In the genomic region with DNA sequence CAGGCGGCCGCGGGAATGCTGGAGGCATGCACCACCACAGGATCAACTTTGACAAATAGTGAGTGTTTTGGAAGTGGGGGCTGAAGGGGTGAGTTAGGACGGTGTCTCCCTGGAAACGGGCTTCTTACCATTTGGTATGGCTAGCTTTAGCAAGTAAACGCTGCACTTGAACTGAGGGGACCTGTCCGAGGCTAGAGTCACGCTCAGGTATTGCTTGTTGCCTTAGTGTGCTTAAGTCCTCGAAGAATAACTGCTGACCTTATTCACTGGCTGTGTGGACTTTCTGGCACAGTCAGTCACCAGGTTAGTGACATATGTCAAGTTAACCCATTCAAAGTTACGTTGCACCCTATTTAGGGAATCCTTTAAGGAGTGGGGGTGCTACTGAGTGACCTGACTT, we compare ENCODE assay signal across 8 mouse cellular contexts. TPM values are rescaled to one million over a fixed set of nuclear protein-coding genes. Genes with fewer than 3 reads are reported as not detected.
DNase-seq lines count a peak whose midpoint lies in the region; ATAC-seq and TF ChIP-seq lines count a peak whose summit lies in the region.

No protein-coding gene starts in this region.

- H3K9ac ChIP-seq in heart, embryonic 13.5 days = peak overlapping the region; percentile 95
- H3K9ac ChIP-seq in ES-Bruce4 (ENCODE audit: low read depth, poor library complexity, severe bottlenecking) = peak overlapping the region; percentile 97
- peak overlapping the region; percentile 94 for H3K9ac ChIP-seq in forebrain, embryonic 15.5 days (replicated peaks)

- peak overlapping the region; percentile 96 for H3K4me2 ChIP-seq in heart, embryonic 13.5 days
- H3K4me2 ChIP-seq in forebrain, embryonic 15.5 days (replicated peaks) = peak overlapping the region; percentile 88

- no peaks in the 10 kb centered on the region for H3K27me3 ChIP-seq in heart, embryonic 13.5 days (replicated peaks)
- no peaks in the 10 kb centered on the region for H3K27me3 ChIP-seq in ES-Bruce4 (ENCODE audit: control insufficient read depth, insufficient read depth, low read length, poor library complexity, severe bottlenecking)
- no peaks in the 10 kb centered on the region for H3K27me3 ChIP-seq in forebrain, embryonic 15.5 days
- H3K27me3 ChIP-seq in midbrain, embryonic 10.5 days (ENCODE audit: low read depth, poor library complexity, severe bottlenecking) = no peaks in the 10 kb centered on the region

- 2% methylated on average over 10 of the region's 10 CpGs for WGBS in heart, embryonic 13.5 days
- 3% methylated on average over 10 of the region's 10 CpGs for whole genome bisulfite sequencing in forebrain, embryonic 15.5 days
- WGBS in midbrain, embryonic 10.5 days = 8% methylated on average over 10 of the region's 10 CpGs

- H3K4me1 ChIP-seq in heart, embryonic 13.5 days = peaks cover 37% of the 10 kb centered on the region
- H3K4me1 ChIP-seq in ES-Bruce4 (ENCODE audit: control insufficient read depth, insufficient read depth, low read length) = no peaks in the 10 kb centered on the region
- H3K4me1 ChIP-seq in forebrain, embryonic 15.5 days = peaks cover 30% of the 10 kb centered on the region
- peaks cover 35% of the 10 kb centered on the region for H3K4me1 ChIP-seq in midbrain, embryonic 10.5 days

- TF ChIP-seq POLR2A in ES-Bruce4 (IDR thresholded peaks at IDR 0.05; ENCODE audit: insufficient read depth, low read length) = no peak

- no peak for TF ChIP-seq EP300 in ES-Bruce4 (IDR thresholded peaks at IDR 0.05; ENCODE audit: insufficient read depth, low read depth, low read length)

- no peak for ATAC-seq in heart, embryonic 13.5 days (ENCODE audit: extremely low read depth, insufficient number of reproducible peaks, low FRiP score, low TSS enrichment)
- ATAC-seq in forebrain, embryonic 15.5 days (replicated peaks) = no peak

- H3K4me3 ChIP-seq in heart, embryonic 13.5 days = peak overlapping the region; percentile 88
- H3K4me3 ChIP-seq in ES-Bruce4 (ENCODE audit: low read depth, low read length) = peak overlapping the region; percentile 88
- peak overlapping the region; percentile 71 for H3K4me3 ChIP-seq in forebrain, embryonic 15.5 days
- peak overlapping the region; percentile 97 for H3K4me3 ChIP-seq in midbrain, embryonic 10.5 days

- H3K27ac ChIP-seq in heart, embryonic 13.5 days (replicated peaks) = peak overlapping the region; percentile 94
- peak overlapping the region; percentile 82 for H3K27ac ChIP-seq in ES-Bruce4 (ENCODE audit: insufficient read depth, low read length)
- 0 out of 2 replicates have a peak overlapping the region, but pooled peaks have one; percentile 97 for H3K27ac ChIP-seq in forebrain, embryonic 15.5 days (replicated peaks)
- peak overlapping the region; percentile 98 for H3K27ac ChIP-seq in midbrain, embryonic 10.5 days (replicated peaks)

- H3K9me3 ChIP-seq in heart, embryonic 13.5 days = no peaks in the 10 kb centered on the region
- no peaks in the 10 kb centered on the region for H3K9me3 ChIP-seq in ES-Bruce4 (replicated peaks; ENCODE audit: control insufficient read depth, insufficient read depth, low read length, poor library complexity, severe bottlenecking)
- H3K9me3 ChIP-seq in forebrain, embryonic 15.5 days = no peaks in the 10 kb centered on the region
- H3K9me3 ChIP-seq in midbrain, embryonic 10.5 days (replicated peaks) = no peaks in the 10 kb centered on the region

- H3K36me3 ChIP-seq in heart, embryonic 13.5 days = peaks cover 51% of the 10 kb centered on the region
- H3K36me3 ChIP-seq in ES-Bruce4 (ENCODE audit: control insufficient read depth, insufficient read depth, low read length, poor library complexity, severe bottlenecking) = peaks cover 54% of the 10 kb centered on the region
- peaks cover 37% of the 10 kb centered on the region for H3K36me3 ChIP-seq in forebrain, embryonic 15.5 days
- H3K36me3 ChIP-seq in midbrain, embryonic 10.5 days = peaks cover 52% of the 10 kb centered on the region

- TF ChIP-seq CTCF in ES-Bruce4 (IDR thresholded peaks at IDR 0.05; ENCODE audit: low read depth, low read length) = no peak

- DNase-seq in heart, adult 11 months = no peak
- peak; percentile 28 for DNase-seq in midbrain, embryonic 10.5 days (ENCODE audit: low spot score)
- no peak for DNase-seq in natural killer cell, adult 2 months (ENCODE audit: low spot score in 2 of 2)
- no peak for DNase-seq in urinary bladder, postnatal 10 days (ENCODE audit: low spot score)
- DNase-seq in gastrocnemius, postnatal 4 days (ENCODE audit: low spot score in 2 of 2) = no peak

RNA-seq across cellular contexts. Expression of gene Rpl27a, which starts 1.0 kb away (rescaled TPM):
- polyA plus RNA-seq in heart, embryonic 13.5 days (2015; fragmentation: Nextera tagmentation; extraction: Ambion mirVana) = 82.1 and 89.2 TPM in 2 replicates
- 640 and 699 TPM in 2 replicates for polyA plus RNA-seq in ES-Bruce4 (2011; ENCODE audit: insufficient read depth, insufficient read length, low read depth, missing spikeins)
- polyA plus RNA-seq in forebrain, embryonic 15.5 days (2015; fragmentation: Nextera tagmentation; extraction: Ambion mirVana) = 83.3 and 86.3 TPM in 2 replicates
- 113 and 126 TPM in 2 replicates for polyA plus RNA-seq in midbrain, embryonic 10.5 days (2016; fragmentation: Nextera tagmentation; extraction: Ambion mirVana)
- total RNA-seq in gastrocnemius, postnatal 4 days (2021) = 100 to 1,000 TPM; 188 to 197 TPM

RNA-seq across cellular contexts. Expression of gene Trim66, which starts 12.0 kb away (rescaled TPM):
- not detected in 2 replicates for polyA plus RNA-seq in heart, embryonic 13.5 days (2015; fragmentation: Nextera tagmentation; extraction: Ambion mirVana)
- 0.30 and 0.63 TPM in 2 replicates for polyA plus RNA-seq in ES-Bruce4 (2011; ENCODE audit: insufficient read depth, insufficient read length, low read depth, missing spikeins)
- polyA plus RNA-seq in forebrain, embryonic 15.5 days (2015; fragmentation: Nextera tagmentation; extraction: Ambion mirVana) = 0.23 and 0.25 TPM in 2 replicates
- 0.09 and 0.12 TPM in 2 replicates for polyA plus RNA-seq in midbrain, embryonic 10.5 days (2016; fragmentation: Nextera tagmentation; extraction: Ambion mirVana)
- under 1 TPM; 0.29 TPM for total RNA-seq in gastrocnemius, postnatal 4 days (2021)
